Mouse (Mus musculus): ENCODE measurements around the gene Zfp385a. TPM values are rescaled to one million over a fixed set of nuclear protein-coding genes. Genes with fewer than 3 reads are reported as not detected.

Zfp385a gene
- polyA plus RNA-seq, 1 experiment = 21.2 TPM

GRCm38 (mm10) chr15:103295851-103296250 is 44.0 kb downstream of the Zfp385a start:
- Histone ChIP-seq H3K79me3 (ENCODE audit: low read depth) (no peaks in the 10 kb centered on the region), H3K4me3 (ENCODE audit: insufficient read depth, poor library complexity, severe bottlenecking) (no peak overlapping the region), H3K36me3 (ENCODE audit: control insufficient read depth, insufficient read depth) (peaks cover 84% of the 10 kb centered on the region), H3ac (ENCODE audit: control insufficient read depth, insufficient read length, low read depth) (no peak overlapping the region), H3K79me2 (ENCODE audit: control insufficient read depth, insufficient read depth) (no peaks in the 10 kb centered on the region), H3K27me3 (ENCODE audit: control insufficient read depth, insufficient read depth, insufficient read length) (no peaks in the 10 kb centered on the region)
- no peak for TF ChIP-seq MYOG (IDR thresholded peaks at IDR 0.05; ENCODE audit: control insufficient read depth, extremely low read depth, insufficient read length)
- no peak for TF ChIP-seq USF1 (IDR thresholded peaks at IDR 0.05; ENCODE audit: low read depth)
- no peak for TF ChIP-seq CTCF (IDR thresholded peaks at IDR 0.05; ENCODE audit: control insufficient read depth, insufficient read depth, insufficient read length)
- TF ChIP-seq MYOD1 (IDR thresholded peaks at IDR 0.05; ENCODE audit: control insufficient read depth, insufficient read length, low read depth) = no peak
- TF ChIP-seq FOSL1 (IDR thresholded peaks at IDR 0.05; ENCODE audit: insufficient read depth, low read length, poor library complexity, severe bottlenecking) = no peak
- no peak for TF ChIP-seq MAX (IDR thresholded peaks at IDR 0.05)
- TF ChIP-seq CEBPB (IDR thresholded peaks at IDR 0.05; ENCODE audit: low read depth) = no peak

- Histone ChIP-seq H3K79me3 (ENCODE audit: low read depth) (no peaks in the 10 kb centered on the region), H3K27me3 (ENCODE audit: control insufficient read depth, insufficient read depth, insufficient read length) (no peaks in the 10 kb centered on the region), H3K4me3 (ENCODE audit: insufficient read depth, poor library complexity, severe bottlenecking) (no peak overlapping the region), H3K36me3 (ENCODE audit: control insufficient read depth, insufficient read depth) (peaks cover 91% of the 10 kb centered on the region), H3K79me2 (ENCODE audit: control insufficient read depth, insufficient read depth) (no peaks in the 10 kb centered on the region), H3ac (ENCODE audit: control insufficient read depth, insufficient read length, low read depth) (no peak overlapping the region)
- no peak for TF ChIP-seq FOSL1 (IDR thresholded peaks at IDR 0.05; ENCODE audit: insufficient read depth, low read length, poor library complexity, severe bottlenecking)
- TF ChIP-seq MYOG (IDR thresholded peaks at IDR 0.05; ENCODE audit: control insufficient read depth, extremely low read depth, insufficient read length) = no peak
- TF ChIP-seq MYOD1 (IDR thresholded peaks at IDR 0.05; ENCODE audit: control insufficient read depth, insufficient read length, low read depth) = no peak
- TF ChIP-seq CTCF (IDR thresholded peaks at IDR 0.05; ENCODE audit: control insufficient read depth, insufficient read depth, insufficient read length) = no peak
- TF ChIP-seq MAX (IDR thresholded peaks at IDR 0.05) = no peak
- no peak for TF ChIP-seq USF1 (IDR thresholded peaks at IDR 0.05; ENCODE audit: low read depth)
- TF ChIP-seq CEBPB (IDR thresholded peaks at IDR 0.05; ENCODE audit: low read depth) = no peak
Measured at GRCm38 (mm10) chr15:103294649-103295048, 45.2 kb downstream of the Zfp385a start.

GRCm38 (mm10) chr15:103293375-103293774 is 46.5 kb downstream of the Zfp385a start:
- no peaks in the 10 kb centered on the region for H3K27me3 ChIP-seq (ENCODE audit: control insufficient read depth, insufficient read depth, insufficient read length)
- peaks cover 4% of the 10 kb centered on the region for H3K79me2 ChIP-seq (ENCODE audit: control insufficient read depth, insufficient read depth)
- H3ac ChIP-seq (ENCODE audit: control insufficient read depth, insufficient read length, low read depth) = no peak overlapping the region
- H3K36me3 ChIP-seq (ENCODE audit: control insufficient read depth, insufficient read depth) = peaks cover 88% of the 10 kb centered on the region
- H3K4me3 ChIP-seq (ENCODE audit: insufficient read depth, poor library complexity, severe bottlenecking) = no peak overlapping the region
- no peaks in the 10 kb centered on the region for H3K79me3 ChIP-seq (ENCODE audit: low read depth)
- TF ChIP-seq USF1 (IDR thresholded peaks at IDR 0.05; ENCODE audit: low read depth) (no peak), FOSL1 (IDR thresholded peaks at IDR 0.05; ENCODE audit: insufficient read depth, low read length, poor library complexity, severe bottlenecking) (no peak)

- Histone ChIP-seq H3ac (ENCODE audit: control insufficient read depth, insufficient read length, low read depth) (no peak overlapping the region), H3K4me3 (ENCODE audit: insufficient read depth, poor library complexity, severe bottlenecking) (no peak overlapping the region), H3K79me3 (ENCODE audit: low read depth) (no peaks in the 10 kb centered on the region), H3K36me3 (ENCODE audit: control insufficient read depth, insufficient read depth) (peaks cover 83% of the 10 kb centered on the region), H3K79me2 (ENCODE audit: control insufficient read depth, insufficient read depth) (peaks cover 10% of the 10 kb centered on the region), H3K27me3 (ENCODE audit: control insufficient read depth, insufficient read depth, insufficient read length) (no peaks in the 10 kb centered on the region)
- no peak for TF ChIP-seq CTCF (IDR thresholded peaks at IDR 0.05; ENCODE audit: control insufficient read depth, insufficient read depth, insufficient read length)
- TF ChIP-seq MAX (IDR thresholded peaks at IDR 0.05) = no peak
- TF ChIP-seq USF1 (IDR thresholded peaks at IDR 0.05; ENCODE audit: low read depth) = no peak
- no peak for TF ChIP-seq FOSL1 (IDR thresholded peaks at IDR 0.05; ENCODE audit: insufficient read depth, low read length, poor library complexity, severe bottlenecking)
- TF ChIP-seq MYOG (IDR thresholded peaks at IDR 0.05; ENCODE audit: control insufficient read depth, extremely low read depth, insufficient read length) = no peak
- no peak for TF ChIP-seq MYOD1 (IDR thresholded peaks at IDR 0.05; ENCODE audit: control insufficient read depth, insufficient read length, low read depth)
- TF ChIP-seq CEBPB (IDR thresholded peaks at IDR 0.05; ENCODE audit: low read depth) = no peak
Measured at GRCm38 (mm10) chr15:103292673-103293345, 47.1 kb downstream of the Zfp385a start.

GRCm38 (mm10) chr15:103290843-103291242 is 49.0 kb downstream of the Zfp385a start:
- no peaks in the 10 kb centered on the region for H3K27me3 ChIP-seq (ENCODE audit: control insufficient read depth, insufficient read depth, insufficient read length)
- H3K36me3 ChIP-seq (ENCODE audit: control insufficient read depth, insufficient read depth) = peaks cover 63% of the 10 kb centered on the region
- no peaks in the 10 kb centered on the region for H3K79me3 ChIP-seq (ENCODE audit: low read depth)
- H3K4me3 ChIP-seq (ENCODE audit: insufficient read depth, poor library complexity, severe bottlenecking) = no peak overlapping the region
- H3K79me2 ChIP-seq (ENCODE audit: control insufficient read depth, insufficient read depth) = peaks cover 29% of the 10 kb centered on the region
- TF ChIP-seq CTCF (IDR thresholded peaks at IDR 0.05; ENCODE audit: control insufficient read depth, insufficient read depth, insufficient read length) = no peak
- TF ChIP-seq CEBPB (IDR thresholded peaks at IDR 0.05; ENCODE audit: low read depth) = no peak
- no peak for TF ChIP-seq MAX (IDR thresholded peaks at IDR 0.05)
- TF ChIP-seq MYOG (IDR thresholded peaks at IDR 0.05; ENCODE audit: control insufficient read depth, extremely low read depth, insufficient read length) = no peak
- no peak for TF ChIP-seq USF1 (IDR thresholded peaks at IDR 0.05; ENCODE audit: low read depth)
- TF ChIP-seq MYOD1 (IDR thresholded peaks at IDR 0.05; ENCODE audit: control insufficient read depth, insufficient read length, low read depth) = no peak
- TF ChIP-seq FOSL1 (IDR thresholded peaks at IDR 0.05; ENCODE audit: insufficient read depth, low read length, poor library complexity, severe bottlenecking) = no peak
- no peak overlapping the region for H3ac ChIP-seq (ENCODE audit: control insufficient read depth, insufficient read length, low read depth)

GRCm38 (mm10) chr15:103290417-103290816 is 49.5 kb downstream of the Zfp385a start:
- Histone ChIP-seq H3K27me3 (ENCODE audit: control insufficient read depth, insufficient read depth, insufficient read length) (no peaks in the 10 kb centered on the region), H3K4me3 (ENCODE audit: insufficient read depth, poor library complexity, severe bottlenecking) (no peak overlapping the region), H3ac (ENCODE audit: control insufficient read depth, insufficient read length, low read depth) (no peak overlapping the region), H3K79me2 (ENCODE audit: control insufficient read depth, insufficient read depth) (peaks cover 33% of the 10 kb centered on the region), H3K36me3 (ENCODE audit: control insufficient read depth, insufficient read depth) (peaks cover 59% of the 10 kb centered on the region), H3K79me3 (ENCODE audit: low read depth) (no peaks in the 10 kb centered on the region)
- TF ChIP-seq MYOD1 (IDR thresholded peaks at IDR 0.05; ENCODE audit: control insufficient read depth, insufficient read length, low read depth) = no peak
- TF ChIP-seq USF1 (IDR thresholded peaks at IDR 0.05; ENCODE audit: low read depth) = no peak
- TF ChIP-seq MYOG (IDR thresholded peaks at IDR 0.05; ENCODE audit: control insufficient read depth, extremely low read depth, insufficient read length) = no peak
- no peak for TF ChIP-seq MAX (IDR thresholded peaks at IDR 0.05)
- no peak for TF ChIP-seq CEBPB (IDR thresholded peaks at IDR 0.05; ENCODE audit: low read depth)
- TF ChIP-seq CTCF (IDR thresholded peaks at IDR 0.05; ENCODE audit: control insufficient read depth, insufficient read depth, insufficient read length) = no peak
- TF ChIP-seq FOSL1 (IDR thresholded peaks at IDR 0.05; ENCODE audit: insufficient read depth, low read length, poor library complexity, severe bottlenecking) = no peak

All from C2C12 (cell line).